Mouse (Mus musculus) midbrain, embryonic 14.5 days (tissue): ENCODE data around the gene Gja4. TPM values are rescaled to one million over a fixed set of nuclear protein-coding genes. Genes with fewer than 3 reads are reported as not detected.

Source experiments
- ATAC-seq: fragments of 200-750 bp; cut with Nextera tagmentation; 2 replicates; pipeline ENCODE4 v1.8.0; 2017; ENCODE audit warnings: moderate number of reproducible peaks, moderate library complexity; ENCODE audit not compliant: low FRiP score, low TSS enrichment
- DNase-seq: peaks from one replicate; pipeline ENCODE4 v3.0.0-alpha.2; 2015
- H3K27ac ChIP-seq: fragments of 300-500 bp; sonication (generic); replicated peaks from 2 replicates; pipeline ENCODE4 v1.5.1; 2014; ENCODE audit warnings: mild to moderate bottlenecking, low read depth, low read length, moderate library complexity
- H3K27me3 ChIP-seq: fragments of 300-500 bp; sonication (generic); 2 replicates; pipeline ENCODE4 v1.6.1; 2014; ENCODE audit warnings: low read length, control low read depth, mixed read lengths; ENCODE audit not compliant: control insufficient read depth, insufficient read depth
- H3K36me3 ChIP-seq: fragments of 300-500 bp; sonication (generic); 2 replicates; pipeline ENCODE4 v1.6.1; 2014; ENCODE audit warnings: low read length, control low read depth; ENCODE audit not compliant: control insufficient read depth, insufficient read depth
- H3K4me1 ChIP-seq: fragments of 300-500 bp; sonication (generic); 2 replicates; pipeline ENCODE4 v1.6.1; 2014; ENCODE audit warnings: mild to moderate bottlenecking, antibody characterized with exemption, low read length, control low read depth; ENCODE audit not compliant: control insufficient read depth, insufficient read depth
- H3K4me2 ChIP-seq: fragments of 300-500 bp; sonication (generic); 2 replicates; pipeline ENCODE4 v1.6.1; 2014; ENCODE audit warnings: mild to moderate bottlenecking, low read length, moderate library complexity
- H3K4me3 ChIP-seq: fragments of 300-500 bp; sonication (generic); replicated peaks from 2 replicates; pipeline ENCODE4 v1.5.1; 2014; ENCODE audit warnings: low read depth, low read length
- H3K9ac ChIP-seq: fragments of 300-500 bp; sonication (generic); replicated peaks from 2 replicates; pipeline ENCODE4 v1.6.1; 2014; ENCODE audit warnings: mild to moderate bottlenecking, low read length, moderate library complexity
- H3K9me3 ChIP-seq: fragments of 300-500 bp; sonication (generic); 2 replicates; pipeline ENCODE4 v1.6.1; 2016; ENCODE audit warnings: low read length, control low read depth, mixed read lengths; ENCODE audit not compliant: control insufficient read depth
- WGBS: fragments of 180-500 bp; shearing (Covaris S2); extraction: QIAGEN DNeasy Blood & Tissue Kit; methylation state at CpG from one replicate; pipeline ENCODE4 v1.1.7; 2014; 5-methylcytosine and 5-hydroxymethylcytosine counted together
- polyA plus RNA-seq: library from polyadenylated mRNA; unstranded; fragments of >200 nt; fragmentation: Nextera tagmentation; extraction: Ambion mirVana; gene quantifications from 2 replicates; pipeline ENCODE4 v1.2.1, GENCODE M21; 2014

Gene Gja4
- 15.7 and 24.4 TPM in 2 replicates for polyA plus RNA-seq

GRCm38 (mm10) chr4:127313861-127314260 is at the start of gene Gja4:
Gja4 (minus strand) TSS chr4:127314039.
- ATAC-seq = peak; percentile 53; the same call in 1 of the 2 replicates
- H3K27me3 ChIP-seq = no peaks in the 10 kb centered on the region
- no peaks in the 10 kb centered on the region for H3K9me3 ChIP-seq
- peak within 1 kb of the TSS; percentile 88 for H3K4me2 ChIP-seq
- no peak within 1 kb of the TSS for H3K27ac ChIP-seq
- peaks cover 13% of the 10 kb centered on the region for H3K4me1 ChIP-seq
- H3K4me3 ChIP-seq = peak within 1 kb of the TSS; percentile 46
- DNase-seq = peak; percentile 89
- no peaks in the 10 kb centered on the region for H3K36me3 ChIP-seq
- WGBS = under 1% methylated on average over 25 of the region's 25 CpGs
- peak within 1 kb of the TSS; percentile 65 for H3K9ac ChIP-seq

GRCm38 (mm10) chr4:127363331-127363730 is 49.5 kb upstream of the Gja4 start:
- DNase-seq = no peak

GRCm38 (mm10) chr4:127362520-127362919 is 48.7 kb upstream of the Gja4 start:
- 79% methylated on average over 3 of the region's 3 CpGs for WGBS
- ATAC-seq = no peak

More at GRCm38 (mm10) chr4:127363331-127363730, 49.5 kb upstream of the Gja4 start:
- no peak overlapping the region for H3K9ac ChIP-seq
- no peaks in the 10 kb centered on the region for H3K9me3 ChIP-seq
- H3K27me3 ChIP-seq = no peaks in the 10 kb centered on the region
- no peak overlapping the region for H3K4me3 ChIP-seq
- WGBS = 58% methylated on average over 4 of the region's 4 CpGs
- H3K27ac ChIP-seq = no peak overlapping the region
- no peaks in the 10 kb centered on the region for H3K36me3 ChIP-seq
- no peak overlapping the region for H3K4me2 ChIP-seq
- no peak for ATAC-seq
- 0 out of 2 replicates have a peak, but pooled peaks cover 6% of the 10 kb centered on the region for H3K4me1 ChIP-seq

GRCm38 (mm10) chr4:127358018-127358417 is 44.2 kb upstream of the Gja4 start, which contains the start of gene Gjb5:
Gjb5 (minus strand) TSS chr4:127358181.
- no peaks in the 10 kb centered on the region for H3K36me3 ChIP-seq
- no peak within 1 kb of the TSS for H3K9ac ChIP-seq
- H3K4me1 ChIP-seq = 0 out of 2 replicates have a peak, but pooled peaks cover 3% of the 10 kb centered on the region
- WGBS = 28% methylated on average over 5 of the region's 5 CpGs
- ATAC-seq (no peak), DNase-seq (no peak)
- no peaks in the 10 kb centered on the region for H3K27me3 ChIP-seq
- no peak within 1 kb of the TSS for H3K27ac ChIP-seq
- no peak within 1 kb of the TSS for H3K4me2 ChIP-seq
- H3K4me3 ChIP-seq = no peak within 1 kb of the TSS
- H3K9me3 ChIP-seq = no peaks in the 10 kb centered on the region

More at GRCm38 (mm10) chr4:127362520-127362919, 48.7 kb upstream of the Gja4 start:
- Histone ChIP-seq H3K36me3 (no peaks in the 10 kb centered on the region), H3K4me2 (no peak overlapping the region), H3K27me3 (no peaks in the 10 kb centered on the region), H3K4me1 (0 out of 2 replicates have a peak, but pooled peaks cover 6% of the 10 kb centered on the region), H3K9me3 (no peaks in the 10 kb centered on the region), H3K9ac (no peak overlapping the region), H3K4me3 (no peak overlapping the region), H3K27ac (no peak overlapping the region)
- DNase-seq = no peak

- DNase-seq (no peak), ATAC-seq (no peak)
- Histone ChIP-seq H3K4me3 (no peak overlapping the region), H3K9ac (no peak overlapping the region), H3K9me3 (no peaks in the 10 kb centered on the region), H3K27me3 (no peaks in the 10 kb centered on the region), H3K4me2 (no peak overlapping the region), H3K4me1 (0 out of 2 replicates have a peak, but pooled peaks cover 3% of the 10 kb centered on the region), H3K27ac (no peak overlapping the region), H3K36me3 (no peaks in the 10 kb centered on the region)
- WGBS = 82% methylated on average over 15 of the region's 15 CpGs
These were observed 41.0 kb upstream of the Gja4 start for GRCm38 (mm10) chr4:127354506-127355485.

GRCm38 (mm10) chr4:127353951-127354438 is 40.2 kb upstream of the Gja4 start, which contains the start of gene Gjb4:
Gjb4 (minus strand) TSS chr4:127354081.
- Histone ChIP-seq H3K9me3 (no peaks in the 10 kb centered on the region), H3K4me2 (no peak within 1 kb of the TSS), H3K27ac (no peak within 1 kb of the TSS), H3K36me3 (no peaks in the 10 kb centered on the region), H3K4me1 (0 out of 2 replicates have a peak, but pooled peaks cover 3% of the 10 kb centered on the region), H3K9ac (no peak within 1 kb of the TSS), H3K4me3 (no peak within 1 kb of the TSS), H3K27me3 (no peaks in the 10 kb centered on the region)
- ATAC-seq (no peak), DNase-seq (no peak)
- WGBS = 27% methylated on average over 8 of the region's 8 CpGs

GRCm38 (mm10) chr4:127352594-127352993 is 38.8 kb upstream of the Gja4 start:
- no peak for DNase-seq
- Histone ChIP-seq H3K4me3 (no peak overlapping the region), H3K9me3 (no peaks in the 10 kb centered on the region), H3K27ac (no peak overlapping the region), H3K4me1 (0 out of 2 replicates have a peak, but pooled peaks cover 3% of the 10 kb centered on the region), H3K4me2 (no peak overlapping the region), H3K36me3 (no peaks in the 10 kb centered on the region), H3K27me3 (no peaks in the 10 kb centered on the region), H3K9ac (no peak overlapping the region)
- ATAC-seq = no peak
- WGBS = 19% methylated on average over 1 of the region's 1 CpGs

- H3K4me3 ChIP-seq = no peak overlapping the region
- H3K4me1 ChIP-seq = 0 out of 2 replicates have a peak, but pooled peaks cover 3% of the 10 kb centered on the region
- no peak overlapping the region for H3K4me2 ChIP-seq
- ATAC-seq (no peak), DNase-seq (no peak)
- H3K9ac ChIP-seq = no peak overlapping the region
- 72% methylated on average over 4 of the region's 4 CpGs for WGBS
- H3K9me3 ChIP-seq = no peaks in the 10 kb centered on the region
- H3K27me3 ChIP-seq = no peaks in the 10 kb centered on the region
- no peaks in the 10 kb centered on the region for H3K36me3 ChIP-seq
- no peak overlapping the region for H3K27ac ChIP-seq
These were observed 35.9 kb upstream of the Gja4 start for GRCm38 (mm10) chr4:127349560-127350300.
